Mouse (Mus musculus) ES-E14 (cell line): ENCODE measurements around the gene Dok7. TPM values are rescaled to one million over a fixed set of nuclear protein-coding genes. Genes with fewer than 3 reads are reported as not detected.

Experiments
- DNase-seq: peaks from one replicate; pipeline ENCODE4 v3.0.0-alpha.2; 2013; ENCODE audit warnings: low read depth, low spot score
- H3K27ac ChIP-seq: 2 replicates; pipeline ENCODE4 v1.5.1; 2012; ENCODE audit warnings: low read depth, mild to moderate bottlenecking, low read length, moderate library complexity, mixed read lengths; ENCODE audit not compliant: poor library complexity, insufficient read depth, severe bottlenecking
- H3K36me3 ChIP-seq: 2 replicates; pipeline ENCODE4 v1.6.1; 2012; ENCODE audit warnings: mild to moderate bottlenecking, low read length, moderate library complexity, mixed read lengths; ENCODE audit not compliant: control insufficient read depth, poor library complexity, insufficient read depth, severe bottlenecking
- H3K4me1 ChIP-seq, 2 experiments: fragments of 150-350 bp in 1 of 2; sonication (generic) in 1 of 2; 2 replicates each; pipeline ENCODE4 v1.6.1; 2012; ENCODE audit warnings: low read length in 2 of 2, mild to moderate bottlenecking in 1 of 2, mixed read lengths in 1 of 2; ENCODE audit not compliant: control insufficient read depth in 2 of 2, insufficient read depth in 2 of 2, poor library complexity in 1 of 2
- H3K4me3 ChIP-seq, 2 experiments: fragments of 150-350 bp in 1 of 2; sonication (generic) in 1 of 2; 2 replicates each; pipeline ENCODE4 v1.5.1; 2012; ENCODE audit warnings: low read length in 2 of 2, low read depth in 1 of 2, mild to moderate bottlenecking in 1 of 2, mixed read lengths in 1 of 2; ENCODE audit not compliant: insufficient read depth in 1 of 2, poor library complexity in 1 of 2, severe bottlenecking in 1 of 2
- H3K9ac ChIP-seq: 2 replicates; pipeline ENCODE4 v1.6.1; 2012; ENCODE audit warnings: low read depth, mild to moderate bottlenecking, low read length, mixed read lengths; ENCODE audit not compliant: poor library complexity, insufficient read depth, severe bottlenecking
- H3K9me3 ChIP-seq: fragments of 150-350 bp; sonication (generic); 2 replicates; pipeline ENCODE4 v1.6.1; 2012; ENCODE audit warnings: low read depth, mild to moderate bottlenecking, low read length; ENCODE audit not compliant: control insufficient read depth, insufficient read depth
- CHD2 ChIP-seq: IDR thresholded peaks from 2 replicates; pipeline ENCODE4 v1.6.1; 2014; ENCODE audit warnings: mild to moderate bottlenecking, low read depth, low read length, inconsistent platforms
- HCFC1 ChIP-seq: IDR thresholded peaks from 2 replicates; pipeline ENCODE4 v1.6.1; 2012; ENCODE audit warnings: low read length, inconsistent platforms, borderline replicate concordance; ENCODE audit not compliant: insufficient read depth
- MAFK ChIP-seq: IDR thresholded peaks from 2 replicates; pipeline ENCODE4 v1.6.1; 2014; ENCODE audit warnings: mild to moderate bottlenecking, low read depth, low read length, inconsistent platforms; ENCODE audit not compliant: insufficient read depth
- ZC3H11A ChIP-seq: IDR thresholded peaks from 2 replicates; pipeline ENCODE4 v1.6.1; 2012; ENCODE audit warnings: low read depth, mild to moderate bottlenecking, inconsistent platforms, low read length, borderline replicate concordance
- ZNF384 ChIP-seq: IDR thresholded peaks from 2 replicates; pipeline ENCODE4 v1.6.1; 2012; ENCODE audit warnings: low read depth, low read length, inconsistent platforms
- in situ Hi-C, 2 experiments: fragments of 600-800 bp; cut with MboI; formaldehyde crosslinking; loops; one replicate each; pipeline ENCODE4 v1.15.1; 2025; ENCODE audit warnings: low sequenced_read_pairs in 2 of 2, inconsistent platforms in 1 of 2; ENCODE audit not compliant: unreplicated experiment in 2 of 2
- total RNA-seq: library from RNA; depleted of rRNA; stranded (reverse); fragments of 300-350 nt; gene quantifications from 2 replicates; pipeline ENCODE4 v1.2.3, GENCODE M21; 2012; rRNA removed

Gene Dok7
- total RNA-seq, 1 experiment: 0.18 TPM

DNA sequence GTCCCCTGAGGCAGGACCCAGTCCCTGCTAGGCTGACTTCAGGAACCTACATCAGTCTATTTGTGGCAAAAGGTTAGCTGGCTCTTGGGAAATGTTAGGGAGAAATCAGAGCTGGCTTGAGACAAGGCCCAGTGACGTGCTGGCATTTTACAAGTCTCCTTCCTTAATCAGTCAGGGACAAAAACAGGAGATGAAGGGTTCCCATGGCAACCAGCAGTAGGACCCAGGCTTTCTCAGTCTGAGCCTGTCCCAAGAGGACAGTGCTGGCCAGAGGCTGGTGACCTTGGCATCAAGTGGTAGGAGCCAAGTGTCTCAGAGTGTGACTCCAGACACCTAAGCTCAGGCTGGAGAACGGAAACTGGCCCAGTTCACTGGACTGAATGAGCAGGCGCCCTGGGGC, 77.7 kb downstream of the Dok7 start:
- in situ Hi-C loops: no loop called here

GRCm38 (mm10) chr5:35135903-35136302, 79.3 kb downstream of the Dok7 start:
- no peak overlapping the region for H3K27ac ChIP-seq
- in situ Hi-C loops: no loop called here
- H3K4me1 ChIP-seq: no peaks in the 10 kb centered on the region
- H3K9me3 ChIP-seq: no peaks in the 10 kb centered on the region
- no peak overlapping the region for H3K4me3 ChIP-seq
- TF ChIP-seq MAFK (no peak), ZNF384 (no peak), HCFC1 (no peak), ZC3H11A (no peak), CHD2 (no peak)
- H3K36me3 ChIP-seq: no peaks in the 10 kb centered on the region
- DNase-seq: no peak
- no peak overlapping the region for H3K9ac ChIP-seq

More for the DNA sequence above, 77.7 kb downstream of the Dok7 start:
- H3K4me1 ChIP-seq: no peaks in the 10 kb centered on the region
- H3K9me3 ChIP-seq: no peaks in the 10 kb centered on the region
- no peak overlapping the region for H3K27ac ChIP-seq
- DNase-seq: no peak
- no peak overlapping the region for H3K9ac ChIP-seq
- TF ChIP-seq ZC3H11A (no peak), MAFK (no peak), ZNF384 (no peak), CHD2 (no peak), HCFC1 (no peak)
- no peak overlapping the region for H3K4me3 ChIP-seq
- no peaks in the 10 kb centered on the region for H3K36me3 ChIP-seq

Other genes starting within 250 kb of the Dok7 start
- gene Msantd1, start 148.8 kb upstream of the Dok7 start, total RNA-seq: 1.1 and 1.2 TPM in 2 replicates
- 17.0 and 28.7 TPM in 2 replicates for gene Rgs12, start 107.3 kb upstream of the Dok7 start, total RNA-seq
- 0.58 and 1.1 TPM in 2 replicates for gene Hgfac, start 15.3 kb upstream of the Dok7 start, total RNA-seq
- gene Lrpap1, start 49.0 kb downstream of the Dok7 start, total RNA-seq: 258 and 275 TPM in 2 replicates
- 0.16 and 0.45 TPM in 2 replicates for gene Adra2c, start 221.6 kb downstream of the Dok7 start, total RNA-seq